Mouse (Mus musculus): ENCODE results near the gene Rnaset2a.
"Not testable (repeated sequence)": the region's sequence is repeated elsewhere in the genome, so short reads cannot be mapped to it uniquely, and the experiment has no call there.

The Rnaset2a gene

GRCm38 (mm10) chr17:8138116-8138515 is 9.8 kb downstream of the Rnaset2a start:
- DNase-seq (ENCODE audit: low read depth) = not testable (repeated sequence)

GRCm38 (mm10) chr17:8130849-8131248 is 17.0 kb downstream of the Rnaset2a start:
- DNase-seq (ENCODE audit: low read depth) = not testable (repeated sequence)

- DNase-seq (ENCODE audit: low read depth) = not testable (repeated sequence)
These were observed 18.3 kb downstream of the Rnaset2a start for GRCm38 (mm10) chr17:8129578-8129977.

- DNase-seq (ENCODE audit: low read depth) = not testable (repeated sequence)
These were observed 19.4 kb downstream of the Rnaset2a start for GRCm38 (mm10) chr17:8128326-8128993.

GRCm38 (mm10) chr17:8124586-8124985 is 23.3 kb downstream of the Rnaset2a start:
- not testable (repeated sequence) for DNase-seq (ENCODE audit: low read depth)

- DNase-seq (ENCODE audit: low read depth) = not testable (repeated sequence)
These were observed 24.9 kb downstream of the Rnaset2a start for GRCm38 (mm10) chr17:8122974-8123373.

GRCm38 (mm10) chr17:8116928-8117327 is 31.0 kb downstream of the Rnaset2a start:
- not testable (repeated sequence) for DNase-seq (ENCODE audit: low read depth)

GRCm38 (mm10) chr17:8116378-8116777 is 31.5 kb downstream of the Rnaset2a start:
- peak; percentile 17 for DNase-seq (ENCODE audit: low read depth)

GRCm38 (mm10) chr17:8112199-8112598 is 35.7 kb downstream of the Rnaset2a start:
- not testable (repeated sequence) for DNase-seq (ENCODE audit: low read depth)

GRCm38 (mm10) chr17:8101297-8101609 is 46.6 kb downstream of the Rnaset2a start:
- not testable (repeated sequence) for DNase-seq (ENCODE audit: low read depth)

GRCm38 (mm10) chr17:8100405-8101296 is 47.2 kb downstream of the Rnaset2a start:
- DNase-seq (ENCODE audit: low read depth) = not testable (repeated sequence)

- not testable (repeated sequence) for DNase-seq (ENCODE audit: low read depth)
These were observed 51.7 kb downstream of the Rnaset2a start for GRCm38 (mm10) chr17:8096199-8096598.

- not testable (repeated sequence) for DNase-seq (ENCODE audit: low read depth)
These were observed 52.2 kb downstream of the Rnaset2a start for GRCm38 (mm10) chr17:8095653-8096052.

- DNase-seq (ENCODE audit: low read depth) = not testable (repeated sequence)
These were observed 55.1 kb downstream of the Rnaset2a start for GRCm38 (mm10) chr17:8092537-8093526.

GRCm38 (mm10) chr17:8091320-8091719 is 56.6 kb downstream of the Rnaset2a start:
- not testable (repeated sequence) for DNase-seq (ENCODE audit: low read depth)

GRCm38 (mm10) chr17:8069847-8070246 is 78.0 kb downstream of the Rnaset2a start:
- not testable (repeated sequence) for DNase-seq (ENCODE audit: low read depth)
